Mouse (Mus musculus) naive thymus-derived CD4-positive, alpha-beta T cell, adult 2 months (primary cell): ENCODE measurements around the gene Il25.
A peak's percentile ranks its signal among the peaks of the same experiment; 100 is the strongest.

Experiments used
- DNase-seq: peaks from one replicate; pipeline ENCODE4 v3.0.0-alpha.2; 2011; ENCODE audit warnings: low read depth

Il25 gene

DNA sequence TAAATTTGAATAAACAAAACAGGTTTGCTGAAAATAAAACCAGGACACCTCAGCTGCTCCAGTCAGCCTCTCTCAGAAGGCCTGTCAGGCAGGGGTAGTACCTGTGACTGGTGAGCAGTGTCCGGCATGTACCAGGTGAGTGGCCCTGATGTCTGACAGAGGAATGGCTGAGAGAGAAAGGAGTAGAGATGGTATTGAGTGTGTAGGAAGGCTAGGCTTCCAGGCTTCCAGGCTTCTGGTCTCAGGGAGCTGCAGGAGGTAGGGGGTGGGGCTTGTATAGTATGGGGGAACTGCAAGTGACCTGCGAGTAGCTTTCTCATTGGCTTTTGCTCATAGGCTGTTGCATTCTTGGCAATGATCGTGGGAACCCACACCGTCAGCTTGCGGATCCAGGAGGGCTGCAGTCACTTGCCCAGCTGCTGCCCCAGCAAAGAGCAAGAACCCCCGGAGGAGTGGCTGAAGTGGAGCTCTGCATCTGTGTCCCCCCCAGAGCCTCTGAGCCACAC, at the start of gene Il25:
Gene Il25, plus strand, starts transcription at position 51 of the 506 bp plus-strand sequence.
- no peak for DNase-seq

DNA sequence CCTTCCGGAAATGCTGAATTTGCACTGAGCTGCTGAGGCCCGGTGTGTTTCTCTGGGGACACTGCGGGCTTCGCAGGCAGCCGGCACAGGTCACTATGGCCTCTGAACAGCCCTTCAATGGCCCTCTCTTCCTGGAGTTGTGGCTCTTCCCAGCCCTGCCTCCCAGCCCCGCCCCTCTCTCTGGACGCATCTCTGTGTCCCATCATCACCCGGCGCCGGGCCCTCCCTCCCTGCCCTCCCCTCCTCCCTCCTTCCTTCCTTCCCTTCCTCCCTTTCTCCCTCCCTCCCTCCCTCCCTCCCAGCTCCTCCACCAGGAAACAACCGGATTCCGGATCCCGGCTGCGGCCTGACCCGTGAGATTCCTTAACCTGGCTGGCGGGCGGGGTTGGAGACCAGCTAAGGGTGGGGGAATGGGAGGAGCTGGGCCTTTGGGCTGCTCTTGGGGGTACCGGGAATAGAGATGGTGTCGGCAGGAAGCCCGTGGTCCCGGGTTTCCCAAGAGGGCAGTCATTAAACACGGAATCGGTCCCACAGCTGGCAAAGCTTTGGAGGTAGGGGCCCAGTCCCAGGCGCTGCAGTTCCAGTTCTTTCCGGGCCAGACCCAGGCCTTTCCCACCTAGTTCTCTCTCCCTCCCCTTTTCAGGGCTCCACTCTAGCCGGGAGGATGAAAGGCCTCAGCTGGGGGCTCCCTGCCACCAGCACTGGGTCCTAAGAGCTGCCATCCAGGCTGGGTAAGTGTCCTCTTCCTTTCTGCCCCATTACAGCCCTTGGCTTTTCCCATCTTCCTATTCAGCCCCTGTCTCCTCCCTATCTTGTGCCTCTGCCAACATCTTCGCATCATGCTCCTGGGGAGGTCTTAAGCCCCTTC, 49.1 kb upstream of the Il25 start, which contains the start of the genes Bcl2l2 and Gm20521:
Gene Bcl2l2, plus strand, starts transcription at position 224 of the 868 bp plus-strand sequence.
Gene Gm20521, plus strand, starts transcription at position 288 of the 868 bp plus-strand sequence.
- DNase-seq: no peak

DNA sequence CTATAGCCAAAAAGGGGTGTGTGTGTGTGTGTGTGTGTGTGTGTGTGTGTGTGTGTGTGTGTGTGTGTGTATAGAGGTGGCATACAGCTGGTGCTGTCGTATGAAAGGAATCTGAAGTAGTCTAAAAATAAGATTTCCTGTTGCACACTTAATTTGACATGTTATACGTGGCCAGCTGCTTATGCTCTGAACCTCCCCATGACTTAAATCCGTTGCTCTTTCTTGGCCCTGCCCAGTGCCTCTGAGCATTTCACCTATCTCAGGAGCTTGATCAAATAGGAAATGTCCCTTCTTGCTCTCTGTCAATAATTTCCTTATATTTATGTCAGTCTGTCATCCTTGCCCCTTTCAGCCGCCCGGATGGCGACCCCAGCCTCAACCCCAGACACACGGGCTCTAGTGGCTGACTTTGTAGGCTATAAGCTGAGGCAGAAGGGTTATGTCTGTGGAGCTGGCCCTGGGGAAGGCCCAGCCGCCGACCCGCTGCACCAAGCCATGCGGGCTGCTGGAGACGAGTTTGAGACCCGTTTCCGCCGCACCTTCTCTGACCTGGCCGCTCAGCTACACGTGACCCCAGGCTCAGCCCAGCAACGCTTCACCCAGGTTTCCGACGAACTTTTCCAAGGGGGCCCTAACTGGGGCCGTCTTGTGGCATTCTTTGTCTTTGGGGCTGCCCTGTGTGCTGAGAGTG, 48.3 kb upstream of the Il25 start:
- peak; percentile 35 for DNase-seq

DNA sequence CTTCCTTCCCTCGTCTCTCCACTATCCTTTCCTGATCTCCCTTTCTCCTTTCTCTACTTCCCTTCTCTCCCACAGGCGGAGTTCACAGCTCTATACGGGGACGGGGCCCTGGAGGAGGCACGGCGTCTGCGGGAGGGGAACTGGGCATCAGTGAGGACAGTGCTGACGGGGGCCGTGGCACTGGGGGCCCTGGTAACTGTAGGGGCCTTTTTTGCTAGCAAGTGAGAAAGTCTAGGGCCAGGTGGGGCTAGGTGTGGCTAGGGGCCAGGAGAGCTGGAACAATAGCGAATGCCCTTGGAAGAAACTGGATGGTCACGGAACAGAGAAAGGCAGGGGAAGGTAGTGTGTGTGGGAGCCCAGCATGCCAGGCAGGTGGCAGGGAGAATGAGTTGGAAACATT, 47.2 kb upstream of the Il25 start:
- DNase-seq: no peak

DNA sequence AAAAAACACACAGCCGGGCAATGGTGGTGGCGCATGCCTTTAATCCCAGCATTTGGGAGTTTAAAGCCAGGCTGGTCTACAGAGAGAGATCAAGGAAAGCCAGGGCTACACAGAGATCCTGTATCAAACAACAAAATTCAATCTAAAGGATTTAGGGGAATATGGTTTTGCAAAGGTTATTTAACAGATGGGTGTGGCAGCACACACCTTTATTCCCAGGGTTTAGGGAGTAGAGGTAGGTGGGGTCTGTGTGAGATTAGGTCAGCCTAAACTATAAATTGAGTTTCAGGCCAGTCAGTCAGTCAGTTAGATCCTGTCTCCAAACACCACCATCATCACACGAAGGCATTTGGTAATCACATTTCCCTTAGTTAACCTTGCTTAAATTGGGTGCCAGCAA, 40.3 kb upstream of the Il25 start, which contains the start of gene Pabpn1:
Gene Pabpn1, plus strand, starts transcription at position 301 of the 400 bp plus-strand sequence.
- no peak for DNase-seq

DNA sequence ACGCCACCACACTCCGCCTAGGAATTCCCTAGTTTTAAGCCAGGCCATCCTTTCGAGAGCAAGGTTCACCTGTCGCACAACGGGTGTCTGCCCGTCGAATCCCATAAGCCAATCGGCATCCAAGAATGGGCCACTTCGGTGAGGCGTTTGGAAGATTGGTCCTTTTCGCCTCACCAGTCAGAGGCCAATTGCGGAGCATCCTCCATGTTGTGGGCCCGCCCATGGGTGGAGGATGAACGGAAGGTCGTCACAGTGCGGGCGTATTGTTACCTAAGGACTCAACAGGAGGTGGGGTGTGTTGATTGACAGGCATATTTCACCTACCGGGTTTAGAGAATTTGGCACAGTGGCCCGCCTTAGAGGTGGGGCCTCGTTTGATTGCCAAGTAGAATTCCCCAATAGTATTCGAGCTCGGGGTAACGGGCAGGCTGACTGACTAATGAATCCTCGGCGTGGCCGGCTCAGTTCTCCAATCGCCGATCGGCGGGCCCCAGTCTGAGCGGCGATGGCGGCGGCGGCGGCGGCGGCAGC, 38.8 kb upstream of the Il25 start:
- peak; percentile 99 for DNase-seq

DNA sequence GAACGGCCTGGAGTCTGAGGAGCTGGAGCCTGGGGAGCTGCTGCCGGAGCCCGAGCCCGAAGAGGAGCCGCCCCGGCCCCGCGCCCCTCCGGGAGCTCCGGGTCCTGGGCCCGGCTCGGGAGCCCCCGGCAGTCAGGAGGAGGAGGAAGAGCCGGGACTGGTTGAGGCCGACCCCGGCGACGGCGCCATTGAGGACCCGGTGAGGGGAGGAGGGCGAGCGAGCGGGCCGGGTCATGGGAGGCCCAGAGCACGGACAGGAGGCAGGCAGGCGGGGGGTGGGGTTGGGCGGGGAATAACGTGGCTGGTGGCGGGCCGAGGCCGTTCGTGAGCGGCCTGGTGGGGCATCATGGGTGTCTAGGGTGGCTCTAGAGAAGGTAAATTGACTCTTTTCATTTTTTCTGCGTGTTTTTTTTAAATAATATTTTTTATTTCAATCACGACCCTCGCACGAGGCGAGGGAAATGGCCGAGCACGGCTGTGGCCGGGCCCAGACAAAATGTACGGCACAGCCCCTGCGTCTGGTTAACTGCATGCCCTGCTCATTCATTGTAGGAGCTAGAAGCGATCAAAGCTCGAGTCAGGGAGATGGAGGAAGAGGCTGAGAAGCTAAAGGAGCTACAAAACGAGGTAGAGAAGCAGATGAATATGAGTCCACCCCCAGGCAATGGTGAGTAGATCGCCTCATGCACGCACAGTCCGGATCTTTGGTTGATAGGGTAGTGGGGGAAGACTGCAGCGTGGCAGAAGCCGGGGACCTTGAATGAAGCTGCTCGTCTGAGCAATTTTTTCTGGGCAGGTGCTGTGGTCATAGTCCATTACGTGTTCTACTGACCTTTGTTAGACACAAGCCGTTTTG, 38.0 kb upstream of the Il25 start:
- peak; percentile 43 for DNase-seq

DNA sequence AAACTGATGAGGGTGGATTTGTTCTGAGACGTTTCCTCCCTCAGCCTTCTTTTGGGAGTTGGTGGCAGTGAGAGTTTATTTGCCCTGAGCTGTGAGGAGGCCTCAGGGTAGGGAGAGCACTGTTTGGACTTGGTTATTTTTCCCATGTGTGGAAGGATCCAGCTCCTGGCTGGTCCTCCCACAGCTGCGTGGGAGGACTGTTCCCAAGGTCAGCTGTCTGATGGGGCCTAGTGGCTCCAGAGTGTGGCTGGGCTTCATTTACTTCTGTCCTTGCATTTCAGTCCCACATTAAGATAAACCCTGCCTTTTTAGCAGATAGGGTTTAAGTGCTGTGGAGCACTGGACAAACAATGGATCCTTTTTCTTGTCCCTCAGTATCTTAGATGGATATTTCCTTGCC, 35.0 kb upstream of the Il25 start:
- no peak for DNase-seq

DNA sequence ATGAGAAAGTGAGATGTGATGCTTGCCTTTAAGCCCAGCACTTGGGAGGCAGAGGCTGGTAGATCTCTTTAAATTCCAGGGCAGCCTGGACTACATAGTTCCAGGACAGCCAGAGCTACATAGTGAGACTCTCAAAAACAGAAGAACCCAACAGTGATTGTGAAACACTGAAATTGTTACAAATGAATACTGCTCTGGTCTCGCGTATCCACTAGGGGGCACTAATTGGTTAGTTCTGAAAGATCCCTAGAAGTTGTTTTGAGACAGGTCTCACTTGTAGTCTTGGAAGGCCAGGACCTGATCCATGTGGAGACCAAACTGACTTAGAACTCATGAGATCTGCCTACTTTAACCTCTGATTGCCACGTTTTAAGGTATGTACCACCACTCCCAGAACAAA, 32.1 kb upstream of the Il25 start:
- DNase-seq: peak; percentile 83

DNA sequence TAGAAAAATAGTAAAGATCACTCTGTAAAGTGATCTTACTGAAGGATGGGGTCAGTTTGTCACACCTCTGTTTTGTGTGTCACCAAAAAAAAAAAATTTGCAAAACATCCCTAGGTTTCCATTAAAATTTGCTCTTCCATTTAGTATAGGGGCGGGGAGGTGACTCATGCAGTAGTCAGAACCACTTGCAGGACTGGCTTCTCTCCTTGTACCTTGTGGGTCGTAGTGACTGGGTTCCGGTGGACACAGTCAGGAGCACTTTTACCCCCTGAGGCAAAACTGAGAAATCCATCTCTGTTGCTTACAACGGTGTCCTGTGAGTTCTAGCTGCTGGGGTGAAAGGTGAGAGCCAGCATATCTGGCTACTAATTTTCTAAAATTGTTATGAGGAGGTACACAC, 28.9 kb upstream of the Il25 start:
- no peak for DNase-seq

DNA sequence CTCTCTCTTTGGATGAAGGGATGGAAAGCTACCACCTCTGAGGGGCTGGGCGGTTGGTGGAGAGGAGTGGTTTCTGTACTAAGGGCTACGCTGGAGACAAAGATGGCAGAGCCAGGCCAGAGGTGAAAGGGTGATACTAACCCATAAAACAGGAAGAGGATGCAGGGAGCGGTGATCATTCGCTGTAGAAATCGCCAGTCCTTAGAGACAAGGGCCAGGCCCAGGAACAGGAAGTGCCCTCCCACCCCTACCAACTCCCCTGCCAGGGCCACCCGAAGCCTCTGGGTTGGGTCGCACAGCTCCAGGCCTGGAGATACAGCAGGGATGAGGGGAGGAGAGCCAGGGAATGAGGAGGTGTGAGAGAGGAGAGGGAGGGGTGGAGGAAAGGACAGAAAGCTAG, 23.8 kb upstream of the Il25 start:
- no peak for DNase-seq

DNA sequence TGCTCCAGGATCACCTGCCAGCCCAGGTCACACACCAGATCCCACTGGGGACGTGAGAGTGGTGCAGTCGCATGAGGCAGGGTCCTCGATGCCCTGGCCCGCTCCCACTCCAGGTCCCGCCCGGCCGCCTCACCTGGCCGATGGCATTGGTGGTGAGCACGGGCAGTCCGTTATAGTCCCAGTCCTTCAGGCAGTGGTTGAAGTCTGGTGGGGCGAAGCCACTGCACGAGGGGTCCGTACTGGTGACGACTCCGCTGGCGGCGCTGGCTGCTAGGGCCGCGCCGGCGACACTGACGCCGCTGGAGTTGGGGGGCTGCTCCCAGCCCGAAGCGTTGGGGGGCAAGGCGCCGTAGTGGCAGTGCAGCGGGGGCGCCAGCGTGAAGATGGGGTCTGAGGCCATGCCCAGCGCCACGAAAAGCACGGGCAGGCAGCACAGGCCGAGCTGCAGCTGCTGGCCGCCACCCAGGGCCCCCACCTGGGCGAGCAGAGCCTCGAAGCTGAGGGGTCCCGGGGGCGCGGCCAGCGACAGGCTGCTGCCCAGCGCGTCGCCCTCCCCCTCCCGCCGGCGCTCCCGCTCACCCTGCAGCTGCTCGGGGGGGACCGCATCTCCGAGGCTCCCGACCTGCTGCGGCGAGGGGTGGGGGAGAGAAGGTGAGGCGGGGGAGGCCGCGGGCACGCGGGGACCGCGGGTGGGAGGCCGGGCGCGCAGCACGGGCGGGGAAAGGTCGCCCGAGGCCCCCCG, 20.2 kb upstream of the Il25 start:
- no peak for DNase-seq

DNA sequence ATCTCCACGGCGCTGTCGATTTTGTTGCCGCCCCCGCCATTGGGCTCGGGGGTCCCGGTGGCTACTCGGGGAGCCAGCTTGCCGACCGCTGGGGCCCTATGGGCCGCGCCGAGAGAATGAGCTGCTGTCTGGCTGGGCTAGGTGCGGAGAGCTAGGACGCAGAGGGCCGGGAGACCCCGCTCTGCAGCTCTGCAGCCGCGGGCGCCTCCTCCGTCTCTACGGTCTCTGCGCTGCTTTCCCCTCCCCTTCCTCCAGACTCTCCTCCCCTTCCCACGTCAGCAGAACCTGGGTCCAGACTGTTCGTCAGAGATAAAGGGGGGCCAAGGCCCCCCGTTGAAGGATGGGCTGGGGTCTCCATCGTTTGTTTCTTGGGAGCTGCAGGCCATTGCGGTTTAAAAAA, 19.6 kb upstream of the Il25 start, which contains the start of gene Slc22a17:
Gene Slc22a17, minus strand, starts transcription at position 247 of the 400 bp plus-strand sequence.
- peak; percentile 55 for DNase-seq

DNA sequence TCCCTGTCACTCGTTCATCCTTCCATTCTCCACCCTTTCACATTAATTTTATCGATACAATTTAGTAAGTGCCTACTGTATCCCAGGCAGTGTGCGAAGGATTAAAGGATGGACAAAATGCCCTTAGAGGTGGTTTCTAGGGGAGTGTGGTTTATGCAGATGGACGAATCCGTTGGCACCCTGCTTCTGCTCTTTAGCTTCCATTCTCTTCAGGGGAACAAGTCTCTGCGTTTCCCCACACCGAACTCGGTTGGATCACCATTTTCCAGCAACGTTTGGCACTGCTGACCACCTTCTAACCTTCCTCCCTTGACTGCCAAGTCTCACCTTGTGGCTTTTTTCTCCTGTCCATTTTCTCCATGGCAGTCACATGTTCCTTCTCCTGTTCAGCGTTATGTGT, 19.2 kb upstream of the Il25 start:
- DNase-seq: no peak

DNA sequence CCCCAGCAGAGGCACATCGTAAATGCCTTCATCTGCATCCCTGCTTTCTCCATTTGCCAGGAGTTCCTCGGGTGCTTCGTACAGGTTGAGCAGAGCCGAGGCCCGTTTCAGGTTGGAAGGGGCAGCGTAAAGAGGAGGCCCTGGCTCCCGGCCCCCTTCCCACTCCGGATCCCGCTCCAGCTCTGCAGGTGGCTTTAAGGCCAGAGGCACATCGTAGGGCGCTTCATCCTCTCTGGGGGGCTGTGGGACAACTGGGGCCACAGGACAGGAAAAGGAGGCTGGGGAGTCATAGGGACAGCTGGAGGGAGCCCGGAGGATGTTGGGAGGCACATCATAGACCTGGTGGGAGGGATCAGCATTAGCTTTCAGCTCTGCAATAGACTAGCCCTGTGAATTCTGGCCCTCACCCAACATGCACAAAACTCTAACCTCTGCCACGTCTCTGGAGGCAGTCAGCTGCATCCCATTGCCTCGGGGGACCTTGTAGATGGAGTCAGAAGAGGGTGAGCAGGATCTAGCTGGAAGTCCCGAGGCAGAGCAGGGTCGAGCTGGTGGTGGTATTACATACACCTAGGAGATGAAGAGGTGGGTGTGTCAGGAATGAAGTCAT, 12.3 kb upstream of the Il25 start:
- no peak for DNase-seq

DNA sequence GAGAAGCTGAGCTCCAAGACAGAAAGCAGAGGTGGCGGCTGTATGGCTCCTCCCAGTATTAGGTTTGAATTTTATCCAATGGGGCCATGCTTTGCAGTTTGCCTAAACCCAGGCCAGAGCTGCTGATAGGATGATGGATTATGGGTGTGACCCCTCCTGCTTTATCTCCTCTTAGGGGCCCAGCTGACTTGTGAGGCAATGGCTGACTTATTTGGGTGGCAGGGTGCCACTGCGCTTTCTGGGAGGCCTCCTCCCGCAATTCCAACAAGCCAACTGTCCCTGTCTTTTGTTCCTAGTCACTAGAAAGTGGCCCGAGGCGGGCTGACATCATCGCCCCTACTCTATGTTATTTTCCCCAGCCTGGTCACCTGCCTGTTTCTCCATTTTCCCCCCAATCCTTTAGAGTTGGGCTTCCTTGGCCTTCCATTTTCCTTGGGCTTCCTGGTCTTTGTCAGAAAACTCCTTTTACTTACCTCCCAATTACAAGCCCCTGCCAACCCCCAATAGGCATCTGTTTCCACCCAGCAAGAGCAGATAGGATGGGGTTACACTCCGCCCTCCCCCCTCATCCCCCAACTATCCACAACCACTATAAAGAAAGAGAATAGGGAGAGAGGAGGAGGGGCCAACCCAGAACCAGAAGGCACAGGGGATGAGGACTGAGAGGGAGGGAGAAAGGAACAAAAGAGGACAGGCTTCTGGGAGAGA, 7.7 kb upstream of the Il25 start:
- DNase-seq: no peak

DNA sequence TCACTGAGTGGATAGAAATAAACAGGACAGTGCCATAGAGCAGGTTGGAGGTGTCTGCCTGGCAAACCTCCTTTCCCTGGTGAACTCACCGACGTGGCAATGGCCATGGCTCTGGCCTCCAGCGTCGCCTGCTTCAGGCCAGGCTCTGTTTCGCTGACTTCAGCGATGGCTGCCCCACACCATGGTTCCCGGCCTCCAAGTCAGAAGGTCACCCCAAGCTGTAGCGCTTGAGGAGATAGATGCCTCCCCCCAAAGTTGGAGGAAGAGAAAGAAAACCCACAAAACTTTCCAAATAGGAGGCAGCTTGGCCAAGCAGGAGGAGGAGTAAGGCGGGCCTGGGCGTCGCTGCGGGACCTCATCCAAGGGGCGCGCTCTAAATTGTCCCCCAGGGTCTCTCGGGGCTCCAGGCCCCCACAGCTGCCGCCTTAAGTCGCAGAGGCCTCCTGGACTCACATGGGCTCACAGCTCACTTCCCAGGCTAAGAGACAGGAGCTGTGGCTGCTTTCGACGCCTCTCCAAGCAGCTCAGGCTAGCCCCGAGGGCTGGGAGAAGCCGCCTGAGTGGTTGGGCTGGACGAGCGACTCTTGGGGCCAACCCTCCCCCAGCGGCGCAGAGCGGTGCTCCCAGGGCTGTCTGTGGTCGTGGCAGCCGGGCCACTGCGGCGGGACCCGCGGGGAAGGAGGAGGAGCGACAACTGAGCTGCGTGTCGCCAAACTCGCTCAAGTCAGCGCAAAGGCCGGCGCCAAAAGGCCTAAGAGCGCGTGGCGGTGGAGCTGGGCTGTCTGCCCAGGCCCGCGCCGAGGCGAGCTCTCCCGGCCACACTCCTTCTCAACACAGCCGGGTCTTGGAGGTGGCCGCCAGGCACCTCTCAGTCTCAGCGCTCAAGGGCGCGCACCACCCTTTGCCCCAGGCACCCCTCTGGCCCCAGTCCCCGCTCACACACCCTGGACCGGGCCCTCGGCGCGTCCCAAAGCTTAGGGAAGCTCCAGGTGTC, 6.8 kb upstream of the Il25 start, which contains the start of gene Efs:
Gene Efs, minus strand, starts transcription at position 778 of the 994 bp plus-strand sequence.
- DNase-seq: no peak

DNA sequence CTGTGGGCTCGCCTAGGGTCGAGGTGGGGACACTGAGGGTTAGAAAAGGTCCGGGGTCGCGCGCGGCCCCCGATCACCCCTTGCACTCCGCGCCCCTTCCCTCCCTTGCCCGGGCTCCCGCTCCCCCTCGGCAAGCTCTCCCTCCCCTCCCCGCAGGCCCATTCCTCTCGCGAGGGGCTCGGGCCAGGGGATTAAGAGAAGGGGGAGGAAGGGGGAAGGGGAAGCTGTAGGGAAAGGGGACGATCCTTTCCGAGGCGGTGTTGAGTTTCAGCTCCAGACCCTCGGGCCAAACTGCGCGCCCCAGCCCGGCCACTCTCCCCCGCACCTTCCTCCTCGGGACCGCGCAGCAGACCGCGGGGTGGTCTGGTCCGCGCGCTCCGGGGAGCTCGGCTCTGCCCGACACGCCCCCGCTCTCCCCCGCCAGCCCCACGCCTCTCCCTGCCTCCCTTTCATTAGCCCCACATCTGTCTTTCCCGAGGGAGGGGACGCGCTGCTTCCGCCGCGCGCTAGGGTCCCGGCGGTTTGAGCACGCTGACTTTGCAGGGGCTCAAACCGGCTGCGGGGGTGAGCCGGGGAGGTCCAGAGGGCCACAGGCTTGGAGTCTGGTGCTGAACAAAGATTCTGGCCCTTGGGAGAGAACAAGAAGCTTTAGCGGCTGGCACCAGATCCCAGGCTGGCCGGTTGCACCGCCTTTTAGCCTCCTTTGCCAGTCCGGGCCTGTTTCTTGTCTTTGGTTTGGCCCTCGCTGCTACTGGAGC, 5.9 kb upstream of the Il25 start:
- no peak for DNase-seq
